Mouse (Mus musculus): ENCODE results near the gene Fancc.
A peak's percentile ranks its signal among the peaks of the same experiment; 100 is the strongest.

DNA sequence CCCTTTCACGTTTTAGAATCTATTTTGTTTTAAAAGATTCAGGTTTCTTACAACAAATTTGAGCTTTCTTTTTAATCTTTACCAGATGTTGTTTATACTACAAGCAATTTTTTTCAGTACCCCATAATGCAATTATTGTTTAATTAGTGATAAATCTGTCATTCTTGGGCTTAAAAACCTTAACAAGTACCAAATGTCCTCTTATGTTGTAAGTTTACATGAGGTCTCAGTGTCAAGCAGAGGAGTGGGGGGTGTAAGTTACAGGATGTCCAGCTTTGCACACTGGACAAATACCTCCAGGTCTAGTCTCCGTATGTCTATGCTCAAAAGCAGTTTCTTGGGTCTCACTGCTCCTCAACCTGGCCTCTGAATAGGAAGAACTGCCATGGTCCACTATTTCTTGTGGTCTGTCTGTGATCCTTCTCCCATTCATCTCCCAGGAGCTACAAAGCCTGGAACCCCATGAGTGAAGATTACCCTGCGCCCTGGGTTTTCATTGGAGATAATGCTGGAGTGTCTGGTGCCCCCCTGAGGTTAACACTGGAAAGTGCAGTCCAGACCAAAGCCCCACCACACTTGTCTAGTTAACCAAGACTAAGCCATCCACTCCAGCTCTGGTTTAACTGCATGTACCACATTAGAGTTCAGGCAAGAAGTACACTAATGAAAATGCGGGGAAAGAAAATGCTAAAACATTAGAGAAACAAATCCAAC lies 161.5 kb downstream of the Fancc start:
- TF ChIP-seq CTCF (IDR thresholded peaks at IDR 0.05; ENCODE audit: low read depth, low read length) (peak; percentile 63), POLR2A (IDR thresholded peaks at IDR 0.05; ENCODE audit: extremely low read depth, insufficient read depth, low read length) (no peak)
